Mouse (Mus musculus) liver, adult 2 months (tissue): ENCODE measurements around the gene Slc19a2.

ENCODE experiments used
- CTCF ChIP-seq: fragments of 200-500 bp; IDR thresholded peaks from 2 replicates; pipeline ENCODE4 v1.5.1; 2011; ENCODE audit warnings: low read depth, low read length, control low read depth
- POLR2A ChIP-seq: fragments of 200-500 bp; IDR thresholded peaks from 2 replicates; pipeline ENCODE4 v1.6.1; 2011; ENCODE audit warnings: low read length, control low read depth; ENCODE audit not compliant: insufficient read depth; ENCODE audit errors: extremely low read depth

GRCm38 (mm10) chr1:164270941-164271340 is 22.1 kb downstream of the Slc19a2 start:
- TF ChIP-seq POLR2A (no peak), CTCF (no peak)
